Mouse (Mus musculus) liver, embryonic 14.5 days (tissue): Measurements from ENCODE around the gene Gse1.

ENCODE experiments used
- CTCF ChIP-seq: IDR thresholded peaks from 2 replicates; pipeline ENCODE4 v1.5.1; 2016; ENCODE audit warnings: antibody characterized with exemption, low read depth, control low read depth
- EP300 ChIP-seq: IDR thresholded peaks from 2 replicates; pipeline ENCODE4 v1.6.1; 2016; ENCODE audit warnings: antibody characterized with exemption, low read depth

- TF ChIP-seq CTCF, result peak; percentile 95
- TF ChIP-seq EP300, result no peak
Measured at GRCm38 (mm10) chr8:120404609-120405036, 176.4 kb downstream of the Gse1 start.
